In the genomic region with DNA sequence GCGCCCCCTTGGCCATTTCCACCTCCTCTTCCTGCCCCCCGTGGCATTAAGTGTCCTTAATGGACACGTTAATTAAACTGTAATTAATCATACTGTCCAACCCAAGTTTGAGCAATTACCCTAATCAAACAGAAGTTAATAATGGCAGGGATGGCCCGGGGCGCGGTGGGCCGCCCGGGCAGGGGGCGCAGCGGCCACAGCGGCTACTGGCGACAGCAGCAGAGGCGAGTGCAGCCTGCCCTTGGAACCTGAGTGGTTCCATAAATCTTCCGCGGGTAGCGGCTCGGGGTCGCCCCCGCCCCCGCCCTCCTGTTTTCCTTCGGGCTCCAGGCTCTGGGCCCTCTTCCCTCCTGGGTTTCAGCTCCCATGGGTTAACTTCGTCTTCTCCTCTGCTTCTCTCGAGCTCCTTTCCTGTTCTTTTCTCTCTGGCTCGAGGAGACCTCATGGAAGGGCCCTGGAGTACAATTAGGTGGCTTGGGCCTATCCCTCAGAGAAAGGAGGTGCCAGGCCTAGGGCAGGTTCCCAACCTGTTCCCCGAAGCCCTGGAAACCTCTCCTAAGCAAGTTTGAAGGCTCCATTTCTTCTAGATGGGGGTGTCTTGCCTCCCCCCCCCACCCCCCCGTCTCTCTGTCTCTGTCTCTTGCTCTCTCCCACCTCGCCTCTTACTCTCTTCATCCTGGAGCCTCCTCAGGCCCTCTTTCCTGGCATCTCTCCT, we compare ENCODE assay signal across 16 mouse cellular contexts. TPM values are rescaled to one million over a fixed set of nuclear protein-coding genes. Genes with fewer than 3 reads are reported as not detected.
A peak's percentile ranks its signal among the peaks of the same experiment; 100 is the strongest.
DNase-seq lines count a peak whose midpoint lies in the region; ATAC-seq and TF ChIP-seq lines count a peak whose summit lies in the region.
"Had no signal": no experiment of that assay in that cellular context is flagged by ENCODE, and none has a peak within 500 bp of the region (broad histone marks: within the 10 kb centered on the region; RNA-seq: fewer than 3 reads in every experiment).

No protein-coding gene starts in this region.

- no peak overlapping the region for H3K9ac ChIP-seq in midbrain, embryonic 13.5 days (replicated peaks)
- H3K9ac ChIP-seq in midbrain, postnatal 0 days (replicated peaks; ENCODE audit: low read length, poor library complexity, severe bottlenecking), result no peak overlapping the region
- H3K9ac ChIP-seq in neural tube, embryonic 15.5 days (replicated peaks), result peak overlapping the region; percentile 34
- H3K9ac ChIP-seq: forebrain, embryonic 12.5 days had no signal

- peaks cover 99% of the 10 kb centered on the region for H3K27me3 ChIP-seq in midbrain, embryonic 13.5 days
- H3K27me3 ChIP-seq in midbrain, postnatal 0 days (ENCODE audit: insufficient read depth, low read length), result peaks cover 68% of the 10 kb centered on the region
- H3K27me3 ChIP-seq in neural tube, embryonic 15.5 days (replicated peaks), result peaks cover 80% of the 10 kb centered on the region

- H3K27ac ChIP-seq in midbrain, embryonic 13.5 days, result no peak overlapping the region
- H3K27ac ChIP-seq in midbrain, postnatal 0 days (ENCODE audit: low read depth, low read length), result no peak overlapping the region
- peak overlapping the region; percentile 51 for H3K27ac ChIP-seq in neural tube, embryonic 15.5 days (replicated peaks)
- H3K27ac ChIP-seq: forebrain, embryonic 12.5 days; left cerebral cortex, adult 2 months had no signal

- no peak for TF ChIP-seq CTCF in midbrain, postnatal 0 days (IDR thresholded peaks at IDR 0.05)

- peak; percentile 22 for DNase-seq in embryo, embryonic 9.5 days (ENCODE audit: extremely low spot score)
- no peak for DNase-seq in embryo, embryonic 10 days (ENCODE audit: low spot score)
- no peak for DNase-seq in midbrain, postnatal 0 days (ENCODE audit: low spot score)
- peak; percentile 28 for DNase-seq in mesoderm, embryonic 11.5 days (ENCODE audit: low read depth, low spot score)
- no peak for DNase-seq in heart, adult 18-20 months
- DNase-seq in spleen, postnatal 10 days (ENCODE audit: low spot score in 2 of 2), result no peak

- H3K36me3 ChIP-seq in midbrain, embryonic 13.5 days, result no peaks in the 10 kb centered on the region
- H3K36me3 ChIP-seq in midbrain, postnatal 0 days (ENCODE audit: insufficient read depth, low read length), result no peaks in the 10 kb centered on the region
- H3K36me3 ChIP-seq in neural tube, embryonic 15.5 days, result no peaks in the 10 kb centered on the region
- H3K36me3 ChIP-seq: forebrain, embryonic 12.5 days had no signal

- 2% methylated on average over 27 of the region's 27 CpGs for WGBS in midbrain, embryonic 13.5 days
- 4% methylated on average over 24 of the region's 27 CpGs for WGBS in midbrain, postnatal 0 days
- WGBS in neural tube, embryonic 15.5 days, result 2% methylated on average over 27 of the region's 27 CpGs

- no peak for ATAC-seq in midbrain, embryonic 13.5 days
- ATAC-seq in midbrain, postnatal 0 days (ENCODE audit: low FRiP score), result no peak
- ATAC-seq in neural tube, embryonic 15.5 days (ENCODE audit: low FRiP score), result no peak

- 0 out of 2 replicates have a peak overlapping the region, but pooled peaks have one; percentile 3 for H3K4me2 ChIP-seq in midbrain, embryonic 13.5 days (replicated peaks)
- no peak overlapping the region for H3K4me2 ChIP-seq in midbrain, postnatal 0 days (ENCODE audit: low read depth, low read length, poor library complexity, severe bottlenecking)
- H3K4me2 ChIP-seq in neural tube, embryonic 15.5 days, result peak overlapping the region; percentile 61
- H3K4me2 ChIP-seq: liver, embryonic 11.5 days had no signal

- no peak overlapping the region for H3K4me3 ChIP-seq in midbrain, embryonic 13.5 days (replicated peaks)
- no peak overlapping the region for H3K4me3 ChIP-seq in midbrain, postnatal 0 days (ENCODE audit: low read depth, low read length)
- H3K4me3 ChIP-seq in neural tube, embryonic 15.5 days (replicated peaks), result peak overlapping the region; percentile 48
- H3K4me3 ChIP-seq: left cerebral cortex, adult 2 months; megakaryocyte, embryonic 14.5 days had no signal

- H3K4me1 ChIP-seq in midbrain, embryonic 13.5 days (replicated peaks), result peaks cover 55% of the 10 kb centered on the region
- H3K4me1 ChIP-seq in midbrain, postnatal 0 days (ENCODE audit: insufficient read depth, low read length), result 0 out of 2 replicates have a peak, but pooled peaks cover 4% of the 10 kb centered on the region
- peaks cover 61% of the 10 kb centered on the region for H3K4me1 ChIP-seq in neural tube, embryonic 15.5 days

- no peaks in the 10 kb centered on the region for H3K9me3 ChIP-seq in midbrain, embryonic 13.5 days
- no peaks in the 10 kb centered on the region for H3K9me3 ChIP-seq in midbrain, postnatal 0 days (ENCODE audit: low read length)
- H3K9me3 ChIP-seq in neural tube, embryonic 15.5 days (replicated peaks), result no peaks in the 10 kb centered on the region

RNA-seq across cellular contexts. Expression of a gene that starts 1.5 kb away (rescaled TPM):
- 1.7 and 2.0 TPM in 2 replicates for polyA plus RNA-seq in midbrain, embryonic 13.5 days (2015; fragmentation: Nextera tagmentation; extraction: Ambion mirVana)
- 1.2 and 5.5 TPM in 2 replicates for total RNA-seq in midbrain, postnatal 0 days (2014; rRNA removed)
- 0.07 and 0.26 TPM in 2 replicates for polyA plus RNA-seq in midbrain, postnatal 0 days (2015; fragmentation: Nextera tagmentation; extraction: Ambion mirVana)
- polyA plus RNA-seq in neural tube, embryonic 15.5 days (2015; fragmentation: Nextera tagmentation; extraction: Ambion mirVana), result 12.2 and 18.7 TPM in 2 replicates
- total RNA-seq in heart, adult 18-20 months (2021), result not detected
- total RNA-seq: adrenal gland, postnatal 14 days; MEL had no signal
- polyA plus RNA-seq: heart, postnatal 0 days; liver, embryonic 11.5 days; stomach, embryonic 16.5 days had no signal

Comparison
In these comparisons a context has a peak if more than half of its experiments do, and no peak if none do; other contexts are left out.
1. DNase-seq: peak in embryo, embryonic 9.5 days (single experiment) and mesoderm, embryonic 11.5 days (single experiment); none in embryo, embryonic 10 days (single experiment), midbrain, postnatal 0 days (single experiment), heart, adult 18-20 months (0 of 2) and spleen, postnatal 10 days (0 of 2).